Mouse (Mus musculus) heart, adult 2 months (tissue): Measurements from ENCODE around the gene Sptlc2.

Experiments used
- CTCF ChIP-seq: fragments of 200-600 bp; IDR thresholded peaks from 2 replicates; pipeline ENCODE4 v1.8.1; 2022; ENCODE audit warnings: antibody characterized with exemption, mild to moderate bottlenecking, moderate library complexity
- POLR2A ChIP-seq: fragments of 200-500 bp; IDR thresholded peaks from 2 replicates; pipeline ENCODE4 v1.6.1; 2011; ENCODE audit warnings: mild to moderate bottlenecking, low read depth, low read length, control low read depth; ENCODE audit not compliant: insufficient read depth

- TF ChIP-seq POLR2A (no peak), CTCF (no peak)
These were observed 103.4 kb downstream of the Sptlc2 start for GRCm38 (mm10) chr12:87284726-87285125.
